Mouse (Mus musculus) lung, embryonic 16.5 days (tissue): Measurements from ENCODE around the gene Dedd2. TPM values are rescaled to one million over a fixed set of nuclear protein-coding genes. Genes with fewer than 3 reads are reported as not detected.

Experiments used
- ATAC-seq: fragments of 200-750 bp; cut with Nextera tagmentation; 2 replicates; pipeline ENCODE4 v1.8.0; 2017; ENCODE audit warnings: low read depth, mild to moderate bottlenecking, moderate library complexity
- H3K27ac ChIP-seq: fragments of 300-500 bp; sonication (generic); 2 replicates; pipeline ENCODE4 v1.5.1; 2014; ENCODE audit warnings: mild to moderate bottlenecking, control low read depth, low read length
- H3K27me3 ChIP-seq: fragments of 300-500 bp; sonication (generic); 2 replicates; pipeline ENCODE4 v1.6.1; 2014; ENCODE audit warnings: low read depth, low read length, mixed read lengths; ENCODE audit not compliant: control insufficient read depth, insufficient read depth
- H3K36me3 ChIP-seq: fragments of 300-500 bp; sonication (generic); 2 replicates; pipeline ENCODE4 v1.6.1; 2014; ENCODE audit warnings: low read length; ENCODE audit not compliant: control insufficient read depth, insufficient read depth
- H3K4me1 ChIP-seq: fragments of 300-500 bp; sonication (generic); replicated peaks from 2 replicates; pipeline ENCODE4 v1.6.1; 2014; ENCODE audit warnings: low read length, mixed read lengths; ENCODE audit not compliant: control insufficient read depth, insufficient read depth
- H3K4me2 ChIP-seq: fragments of 300-500 bp; sonication (generic); 2 replicates; pipeline ENCODE4 v1.6.1; 2014; ENCODE audit warnings: low read depth, low read length, control low read depth
- H3K4me3 ChIP-seq: fragments of 300-500 bp; sonication (generic); 2 replicates; pipeline ENCODE4 v1.5.1; 2014; ENCODE audit warnings: mild to moderate bottlenecking, low read length, control low read depth
- H3K9ac ChIP-seq: fragments of 300-500 bp; sonication (generic); 2 replicates; pipeline ENCODE4 v1.6.1; 2014; ENCODE audit warnings: low read length, control low read depth
- H3K9me3 ChIP-seq: fragments of 300-500 bp; sonication (generic); 2 replicates; pipeline ENCODE4 v1.6.1; 2016; ENCODE audit warnings: low read length; ENCODE audit not compliant: control insufficient read depth
- WGBS: fragments of 180-500 bp; shearing (Covaris S2); extraction: QIAGEN DNeasy Blood & Tissue Kit; methylation state at CpG from one replicate; pipeline ENCODE4 v1.1.7; 2014; 5-methylcytosine and 5-hydroxymethylcytosine counted together
- polyA plus RNA-seq: library from polyadenylated mRNA; unstranded; fragments of >200 nt; fragmentation: Nextera tagmentation; extraction: Ambion mirVana; gene quantifications from 2 replicates; pipeline ENCODE4 v1.2.1, GENCODE M21; 2015

Gene Dedd2
- polyA plus RNA-seq, 1 experiment from 2014 or later: 9.0 TPM

GRCm38 (mm10) chr7:25238015-25238706 is 17.7 kb upstream of the Dedd2 start:
- Histone ChIP-seq H3K27ac (peak overlapping the region; percentile 88), H3K9ac (peak overlapping the region; percentile 99), H3K36me3 (peaks cover 17% of the 10 kb centered on the region), H3K4me3 (peak overlapping the region; percentile 90), H3K9me3 (no peaks in the 10 kb centered on the region), H3K4me1 (peaks cover 19% of the 10 kb centered on the region), H3K4me2 (peak overlapping the region; percentile 86), H3K27me3 (no peaks in the 10 kb centered on the region)
- 0% methylated on average over 23 of the region's 23 CpGs for WGBS
- peak; percentile 90 for ATAC-seq

GRCm38 (mm10) chr7:25237249-25238014 is 17.0 kb upstream of the Dedd2 start, which contains the start of gene Gsk3a:
Gene Gsk3a, minus strand, starts transcription at chr7:25237851.
- Histone ChIP-seq H3K27ac (peak within 1 kb of the TSS; percentile 88), H3K4me3 (peak within 1 kb of the TSS; percentile 90), H3K4me2 (peak within 1 kb of the TSS; percentile 86), H3K9me3 (no peaks in the 10 kb centered on the region), H3K4me1 (peaks cover 19% of the 10 kb centered on the region), H3K27me3 (no peaks in the 10 kb centered on the region), H3K36me3 (peaks cover 21% of the 10 kb centered on the region), H3K9ac (peak within 1 kb of the TSS; percentile 99)
- ATAC-seq: peak; percentile 90
- under 1% methylated on average over 64 of the region's 76 CpGs for WGBS

GRCm38 (mm10) chr7:25235526-25235925 is 15.1 kb upstream of the Dedd2 start:
- peaks cover 33% of the 10 kb centered on the region for H3K36me3 ChIP-seq
- H3K4me1 ChIP-seq: peaks cover 19% of the 10 kb centered on the region
- H3K4me3 ChIP-seq: no peak overlapping the region
- 89% methylated on average over 5 of the region's 5 CpGs for WGBS
- H3K9me3 ChIP-seq: no peaks in the 10 kb centered on the region
- H3K9ac ChIP-seq: peak overlapping the region; percentile 99; the same call in 1 of the 2 replicates
- H3K27ac ChIP-seq: no peak overlapping the region
- no peak for ATAC-seq
- H3K27me3 ChIP-seq: no peaks in the 10 kb centered on the region
- H3K4me2 ChIP-seq: no peak overlapping the region

- Histone ChIP-seq H3K27me3 (no peaks in the 10 kb centered on the region), H3K9ac (no peak overlapping the region), H3K4me1 (peaks cover 14% of the 10 kb centered on the region), H3K4me3 (no peak overlapping the region), H3K9me3 (no peaks in the 10 kb centered on the region), H3K4me2 (no peak overlapping the region), H3K36me3 (peaks cover 51% of the 10 kb centered on the region), H3K27ac (no peak overlapping the region)
- 77% methylated on average over 2 of the region's 2 CpGs for WGBS
- ATAC-seq: no peak
Observed at GRCm38 (mm10) chr7:25233061-25233460, 12.6 kb upstream of the Dedd2 start.

- Histone ChIP-seq H3K4me3 (no peak overlapping the region), H3K9ac (no peak overlapping the region), H3K27me3 (no peaks in the 10 kb centered on the region), H3K27ac (no peak overlapping the region), H3K36me3 (peaks cover 57% of the 10 kb centered on the region), H3K4me1 (peaks cover 14% of the 10 kb centered on the region), H3K9me3 (no peaks in the 10 kb centered on the region), H3K4me2 (no peak overlapping the region)
- no peak for ATAC-seq
- WGBS: 53% methylated on average over 5 of the region's 5 CpGs
Observed at GRCm38 (mm10) chr7:25232101-25232648, 11.8 kb upstream of the Dedd2 start.

GRCm38 (mm10) chr7:25230690-25231285 is 10.4 kb upstream of the Dedd2 start:
- Histone ChIP-seq H3K9me3 (no peaks in the 10 kb centered on the region), H3K9ac (no peak overlapping the region), H3K4me1 (peaks cover 3% of the 10 kb centered on the region), H3K4me3 (no peak overlapping the region), H3K4me2 (no peak overlapping the region), H3K27ac (no peak overlapping the region), H3K27me3 (no peaks in the 10 kb centered on the region), H3K36me3 (peaks cover 70% of the 10 kb centered on the region)
- no peak for ATAC-seq
- WGBS: 84% methylated on average over 9 of the region's 9 CpGs

GRCm38 (mm10) chr7:25227523-25228300 is 7.3 kb upstream of the Dedd2 start:
- 95% methylated on average over 1 of the region's 1 CpGs for WGBS
- H3K4me2 ChIP-seq: no peak overlapping the region
- H3K36me3 ChIP-seq: peaks cover 60% of the 10 kb centered on the region
- no peak overlapping the region for H3K4me3 ChIP-seq
- H3K9me3 ChIP-seq: no peaks in the 10 kb centered on the region
- no peaks in the 10 kb centered on the region for H3K27me3 ChIP-seq
- no peak overlapping the region for H3K27ac ChIP-seq
- no peak for ATAC-seq
- peaks cover under 1% of the 10 kb centered on the region for H3K4me1 ChIP-seq
- H3K9ac ChIP-seq: no peak overlapping the region

- Histone ChIP-seq H3K9me3 (no peaks in the 10 kb centered on the region), H3K27ac (no peak overlapping the region), H3K4me3 (peak overlapping the region; percentile 83), H3K4me1 (peaks cover 27% of the 10 kb centered on the region), H3K9ac (peak overlapping the region; percentile 86), H3K27me3 (no peaks in the 10 kb centered on the region), H3K36me3 (peaks cover 23% of the 10 kb centered on the region), H3K4me2 (peak overlapping the region; percentile 85)
- 72% methylated on average over 10 of the region's 10 CpGs for WGBS
- ATAC-seq: no peak
Observed at GRCm38 (mm10) chr7:25222275-25222967, 2.0 kb upstream of the Dedd2 start.
